Mouse (Mus musculus): ENCODE results near the gene Las1l. TPM values are rescaled to one million over a fixed set of nuclear protein-coding genes. Genes with fewer than 3 reads are reported as not detected.

Las1l gene
- polyA plus RNA-seq (2014; fragmentation: Nextera tagmentation; extraction: Ambion mirVana): 31.3 and 38.9 TPM in 2 replicates

GRCm38 (mm10) chrX:95956497-95957293 lies at the start of gene Las1l:
TSS of gene Las1l (minus strand) at chrX:95956962.
- H3K27ac ChIP-seq (replicated peaks; ENCODE audit: low read depth, low read length): peak within 1 kb of the TSS; percentile 33
- H3K9ac ChIP-seq (ENCODE audit: low read depth, low read length): peak within 1 kb of the TSS; percentile 66
- peak within 1 kb of the TSS; percentile 61 for H3K4me3 ChIP-seq (ENCODE audit: low read depth, low read length)
- DNase-seq (ENCODE audit: low spot score) (peak; percentile 96), ATAC-seq (ENCODE audit: low read depth) (peak; percentile 100)
- no peaks in the 10 kb centered on the region for H3K27me3 ChIP-seq (replicated peaks; ENCODE audit: control insufficient read depth, insufficient read depth, low read length)
- no peaks in the 10 kb centered on the region for H3K4me1 ChIP-seq (ENCODE audit: control insufficient read depth, insufficient read depth, low read length)
- H3K36me3 ChIP-seq (ENCODE audit: control insufficient read depth, insufficient read depth, low read length): no peaks in the 10 kb centered on the region
- no peaks in the 10 kb centered on the region for H3K9me3 ChIP-seq (ENCODE audit: control insufficient read depth, low read length)
- peak within 1 kb of the TSS; percentile 61 for H3K4me2 ChIP-seq (ENCODE audit: low read depth, low read length)
- 28% methylated on average over 39 of the region's 42 CpGs for WGBS

GRCm38 (mm10) chrX:96006395-96006794 lies 49.6 kb upstream of the Las1l start:
- no peaks in the 10 kb centered on the region for H3K36me3 ChIP-seq (ENCODE audit: control insufficient read depth, insufficient read depth, low read length)
- no peak overlapping the region for H3K4me3 ChIP-seq (ENCODE audit: low read depth, low read length)
- H3K4me2 ChIP-seq (ENCODE audit: low read depth, low read length): no peak overlapping the region
- WGBS: 71% methylated on average over 6 of the region's 6 CpGs
- H3K9ac ChIP-seq (ENCODE audit: low read depth, low read length): no peak overlapping the region
- H3K27ac ChIP-seq (replicated peaks; ENCODE audit: low read depth, low read length): no peak overlapping the region
- H3K4me1 ChIP-seq (ENCODE audit: control insufficient read depth, insufficient read depth, low read length): no peaks in the 10 kb centered on the region
- 0 out of 2 replicates have a peak, but pooled peaks cover 3% of the 10 kb centered on the region for H3K27me3 ChIP-seq (replicated peaks; ENCODE audit: control insufficient read depth, insufficient read depth, low read length)
- ATAC-seq (ENCODE audit: low read depth): no peak
- H3K9me3 ChIP-seq (ENCODE audit: control insufficient read depth, low read length): no peaks in the 10 kb centered on the region
- DNase-seq (ENCODE audit: low spot score): no peak

GRCm38 (mm10) chrX:95999601-96000000 lies 42.8 kb upstream of the Las1l start:
- Histone ChIP-seq H3K4me1 (ENCODE audit: control insufficient read depth, insufficient read depth, low read length) (no peaks in the 10 kb centered on the region), H3K9me3 (ENCODE audit: control insufficient read depth, low read length) (no peaks in the 10 kb centered on the region), H3K4me2 (ENCODE audit: low read depth, low read length) (no peak overlapping the region), H3K27me3 (replicated peaks; ENCODE audit: control insufficient read depth, insufficient read depth, low read length) (no peaks in the 10 kb centered on the region), H3K9ac (ENCODE audit: low read depth, low read length) (no peak overlapping the region), H3K4me3 (ENCODE audit: low read depth, low read length) (no peak overlapping the region), H3K27ac (replicated peaks; ENCODE audit: low read depth, low read length) (no peak overlapping the region), H3K36me3 (ENCODE audit: control insufficient read depth, insufficient read depth, low read length) (no peaks in the 10 kb centered on the region)
- DNase-seq (ENCODE audit: low spot score) (no peak), ATAC-seq (ENCODE audit: low read depth) (no peak)
- WGBS: 66% methylated on average over 6 of the region's 6 CpGs

- WGBS: 65% methylated on average over 3 of the region's 3 CpGs
- no peaks in the 10 kb centered on the region for H3K4me1 ChIP-seq (ENCODE audit: control insufficient read depth, insufficient read depth, low read length)
- H3K9ac ChIP-seq (ENCODE audit: low read depth, low read length): no peak overlapping the region
- H3K9me3 ChIP-seq (ENCODE audit: control insufficient read depth, low read length): no peaks in the 10 kb centered on the region
- H3K36me3 ChIP-seq (ENCODE audit: control insufficient read depth, insufficient read depth, low read length): no peaks in the 10 kb centered on the region
- H3K4me2 ChIP-seq (ENCODE audit: low read depth, low read length): no peak overlapping the region
- H3K27ac ChIP-seq (replicated peaks; ENCODE audit: low read depth, low read length): no peak overlapping the region
- H3K4me3 ChIP-seq (ENCODE audit: low read depth, low read length): no peak overlapping the region
- DNase-seq (ENCODE audit: low spot score) (no peak), ATAC-seq (ENCODE audit: low read depth) (no peak)
- no peaks in the 10 kb centered on the region for H3K27me3 ChIP-seq (replicated peaks; ENCODE audit: control insufficient read depth, insufficient read depth, low read length)
Measured at GRCm38 (mm10) chrX:95993206-95993605, 36.4 kb upstream of the Las1l start.

- Histone ChIP-seq H3K4me3 (ENCODE audit: low read depth, low read length) (no peak overlapping the region), H3K4me1 (ENCODE audit: control insufficient read depth, insufficient read depth, low read length) (no peaks in the 10 kb centered on the region), H3K9me3 (ENCODE audit: control insufficient read depth, low read length) (no peaks in the 10 kb centered on the region), H3K36me3 (ENCODE audit: control insufficient read depth, insufficient read depth, low read length) (no peaks in the 10 kb centered on the region), H3K27ac (replicated peaks; ENCODE audit: low read depth, low read length) (no peak overlapping the region), H3K4me2 (ENCODE audit: low read depth, low read length) (no peak overlapping the region), H3K9ac (ENCODE audit: low read depth, low read length) (no peak overlapping the region), H3K27me3 (replicated peaks; ENCODE audit: control insufficient read depth, insufficient read depth, low read length) (no peaks in the 10 kb centered on the region)
- no peak for ATAC-seq (ENCODE audit: low read depth)
- 88% methylated on average over 9 of the region's 9 CpGs for WGBS
- DNase-seq (ENCODE audit: low spot score): no peak
Measured at GRCm38 (mm10) chrX:95969936-95970335, 13.2 kb upstream of the Las1l start.

GRCm38 (mm10) chrX:95969116-95969515 lies 12.4 kb upstream of the Las1l start:
- no peak for ATAC-seq (ENCODE audit: low read depth)
- Histone ChIP-seq H3K9me3 (ENCODE audit: control insufficient read depth, low read length) (no peaks in the 10 kb centered on the region), H3K4me3 (ENCODE audit: low read depth, low read length) (0 out of 2 replicates have a peak overlapping the region, but pooled peaks have one; percentile 45), H3K4me2 (ENCODE audit: low read depth, low read length) (peak overlapping the region; percentile 62; the same call in 1 of the 2 replicates), H3K27me3 (replicated peaks; ENCODE audit: control insufficient read depth, insufficient read depth, low read length) (no peaks in the 10 kb centered on the region), H3K9ac (ENCODE audit: low read depth, low read length) (no peak overlapping the region), H3K36me3 (ENCODE audit: control insufficient read depth, insufficient read depth, low read length) (no peaks in the 10 kb centered on the region), H3K27ac (replicated peaks; ENCODE audit: low read depth, low read length) (no peak overlapping the region), H3K4me1 (ENCODE audit: control insufficient read depth, insufficient read depth, low read length) (no peaks in the 10 kb centered on the region)
- DNase-seq (ENCODE audit: low spot score): no peak
- WGBS: 59% methylated on average over 6 of the region's 6 CpGs

GRCm38 (mm10) chrX:95968594-95968965 lies 11.8 kb upstream of the Las1l start:
- 26% methylated on average over 6 of the region's 6 CpGs for WGBS
- H3K27ac ChIP-seq (replicated peaks; ENCODE audit: low read depth, low read length): peak overlapping the region; percentile 79
- peak overlapping the region; percentile 76 for H3K9ac ChIP-seq (ENCODE audit: low read depth, low read length)
- peak; percentile 95 for ATAC-seq (ENCODE audit: low read depth)
- no peaks in the 10 kb centered on the region for H3K27me3 ChIP-seq (replicated peaks; ENCODE audit: control insufficient read depth, insufficient read depth, low read length)
- H3K4me2 ChIP-seq (ENCODE audit: low read depth, low read length): peak overlapping the region; percentile 62
- H3K36me3 ChIP-seq (ENCODE audit: control insufficient read depth, insufficient read depth, low read length): no peaks in the 10 kb centered on the region
- H3K9me3 ChIP-seq (ENCODE audit: control insufficient read depth, low read length): no peaks in the 10 kb centered on the region
- H3K4me3 ChIP-seq (ENCODE audit: low read depth, low read length): peak overlapping the region; percentile 45
- DNase-seq (ENCODE audit: low spot score): peak; percentile 95
- no peaks in the 10 kb centered on the region for H3K4me1 ChIP-seq (ENCODE audit: control insufficient read depth, insufficient read depth, low read length)

GRCm38 (mm10) chrX:95967847-95968593 lies 11.3 kb upstream of the Las1l start:
- H3K27me3 ChIP-seq (replicated peaks; ENCODE audit: control insufficient read depth, insufficient read depth, low read length): no peaks in the 10 kb centered on the region
- DNase-seq (ENCODE audit: low spot score): peak; percentile 93
- WGBS: 27% methylated on average over 22 of the region's 28 CpGs
- peak overlapping the region; percentile 76 for H3K9ac ChIP-seq (ENCODE audit: low read depth, low read length)
- H3K36me3 ChIP-seq (ENCODE audit: control insufficient read depth, insufficient read depth, low read length): no peaks in the 10 kb centered on the region
- H3K4me2 ChIP-seq (ENCODE audit: low read depth, low read length): peak overlapping the region; percentile 62
- peak overlapping the region; percentile 45 for H3K4me3 ChIP-seq (ENCODE audit: low read depth, low read length)
- ATAC-seq (ENCODE audit: low read depth): peak; percentile 91
- no peaks in the 10 kb centered on the region for H3K4me1 ChIP-seq (ENCODE audit: control insufficient read depth, insufficient read depth, low read length)
- H3K27ac ChIP-seq (replicated peaks; ENCODE audit: low read depth, low read length): peak overlapping the region; percentile 79
- no peaks in the 10 kb centered on the region for H3K9me3 ChIP-seq (ENCODE audit: control insufficient read depth, low read length)

All from embryonic facial prominence, embryonic 14.5 days (tissue).